Mouse (Mus musculus): ENCODE results near the gene Ide. TPM values are rescaled to one million over a fixed set of nuclear protein-coding genes. Genes with fewer than 3 reads are reported as not detected.
A peak's percentile ranks its signal among the peaks of the same experiment; 100 is the strongest.

The Ide gene
- polyA plus RNA-seq, 1 experiment from 2014 or later = 41.9 TPM

DNA sequence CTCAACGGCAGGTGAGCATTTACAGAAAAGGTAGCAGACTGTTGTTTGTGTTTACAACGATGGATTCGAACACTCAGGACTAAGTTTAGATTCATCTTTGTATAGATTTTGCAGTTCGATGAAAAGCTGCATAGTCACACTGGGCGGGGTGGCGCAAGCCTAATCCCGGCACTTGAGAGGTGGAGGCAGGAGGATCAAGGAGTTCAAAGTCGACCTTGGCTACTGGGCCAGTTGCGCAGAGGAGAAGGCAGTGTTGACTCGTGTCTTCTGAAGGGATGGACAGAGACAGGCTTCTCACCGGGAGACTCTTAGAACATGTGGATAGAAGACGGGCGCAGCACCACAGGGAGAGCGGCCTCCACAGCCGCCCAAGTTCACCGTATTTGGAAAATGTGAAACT, 68.5 kb downstream of the Ide start:
- Histone ChIP-seq H3K36me3 (ENCODE audit: control insufficient read depth, insufficient read depth, low read length) (peaks cover 7% of the 10 kb centered on the region), H3K27me3 (ENCODE audit: control insufficient read depth, insufficient read depth, low read depth, low read length) (no peaks in the 10 kb centered on the region), H3K4me2 (ENCODE audit: low read length) (no peak overlapping the region), H3K4me3 (ENCODE audit: low read depth, low read length) (no peak overlapping the region), H3K9me3 (replicated peaks; ENCODE audit: control insufficient read depth, low read length, poor library complexity, severe bottlenecking) (no peaks in the 10 kb centered on the region), H3K27ac (ENCODE audit: low read length) (no peak overlapping the region), H3K9ac (ENCODE audit: low read depth, low read length) (no peak overlapping the region), H3K4me1 (ENCODE audit: control insufficient read depth, insufficient read depth, low read length) (peaks cover 5% of the 10 kb centered on the region; the same call in 1 of the 2 replicates)
- ATAC-seq = no peak
- 90% methylated on average over 16 of the region's 16 CpGs for WGBS

DNA sequence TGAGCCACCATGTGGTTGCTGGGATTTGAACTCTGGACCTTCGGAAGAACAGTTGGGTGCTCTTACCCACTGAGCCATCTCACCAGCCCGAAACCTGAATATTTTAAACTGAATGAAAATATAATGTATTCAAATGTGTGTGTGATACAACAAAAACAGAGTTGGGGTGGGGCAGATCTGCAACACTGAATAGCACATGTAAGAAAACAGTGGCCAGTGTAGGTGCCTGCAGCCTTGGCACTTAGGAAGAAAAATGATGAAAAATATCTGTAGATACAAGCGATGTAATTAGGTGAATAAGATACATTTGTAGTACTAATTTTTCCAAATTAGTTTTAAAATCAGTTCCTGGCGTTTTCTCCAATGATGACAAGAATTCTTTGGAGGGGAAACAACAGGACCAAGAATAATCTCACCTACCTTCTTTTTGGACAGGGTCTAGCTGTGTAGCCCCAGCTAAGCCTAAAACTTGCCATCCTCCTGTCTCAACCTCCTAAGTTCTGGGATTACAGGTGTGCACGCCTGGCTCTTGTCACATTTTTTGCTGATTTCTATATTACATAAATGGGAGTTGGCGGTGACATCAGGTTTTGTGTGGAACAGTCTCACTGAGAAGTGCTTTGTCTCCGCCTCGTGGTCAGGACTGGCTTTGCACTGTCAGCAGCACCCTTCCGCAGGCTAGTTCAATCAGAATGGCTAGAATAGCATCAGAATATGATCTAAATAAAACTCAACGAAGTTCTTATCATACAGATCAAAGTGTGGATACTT, 72.1 kb downstream of the Ide start:
- peak; percentile 91 for ATAC-seq
- Histone ChIP-seq H3K9ac (ENCODE audit: low read depth, low read length) (no peak overlapping the region), H3K4me2 (ENCODE audit: low read length) (peak overlapping the region; percentile 30; the same call in 1 of the 2 replicates), H3K27ac (ENCODE audit: low read length) (no peak overlapping the region), H3K36me3 (ENCODE audit: control insufficient read depth, insufficient read depth, low read length) (peaks cover 7% of the 10 kb centered on the region), H3K9me3 (replicated peaks; ENCODE audit: control insufficient read depth, low read length, poor library complexity, severe bottlenecking) (no peaks in the 10 kb centered on the region), H3K27me3 (ENCODE audit: control insufficient read depth, insufficient read depth, low read depth, low read length) (no peaks in the 10 kb centered on the region), H3K4me1 (ENCODE audit: control insufficient read depth, insufficient read depth, low read length) (peaks cover 7% of the 10 kb centered on the region; the same call in 1 of the 2 replicates), H3K4me3 (ENCODE audit: low read depth, low read length) (no peak overlapping the region)
- WGBS = 34% methylated on average over 10 of the region's 10 CpGs

DNA sequence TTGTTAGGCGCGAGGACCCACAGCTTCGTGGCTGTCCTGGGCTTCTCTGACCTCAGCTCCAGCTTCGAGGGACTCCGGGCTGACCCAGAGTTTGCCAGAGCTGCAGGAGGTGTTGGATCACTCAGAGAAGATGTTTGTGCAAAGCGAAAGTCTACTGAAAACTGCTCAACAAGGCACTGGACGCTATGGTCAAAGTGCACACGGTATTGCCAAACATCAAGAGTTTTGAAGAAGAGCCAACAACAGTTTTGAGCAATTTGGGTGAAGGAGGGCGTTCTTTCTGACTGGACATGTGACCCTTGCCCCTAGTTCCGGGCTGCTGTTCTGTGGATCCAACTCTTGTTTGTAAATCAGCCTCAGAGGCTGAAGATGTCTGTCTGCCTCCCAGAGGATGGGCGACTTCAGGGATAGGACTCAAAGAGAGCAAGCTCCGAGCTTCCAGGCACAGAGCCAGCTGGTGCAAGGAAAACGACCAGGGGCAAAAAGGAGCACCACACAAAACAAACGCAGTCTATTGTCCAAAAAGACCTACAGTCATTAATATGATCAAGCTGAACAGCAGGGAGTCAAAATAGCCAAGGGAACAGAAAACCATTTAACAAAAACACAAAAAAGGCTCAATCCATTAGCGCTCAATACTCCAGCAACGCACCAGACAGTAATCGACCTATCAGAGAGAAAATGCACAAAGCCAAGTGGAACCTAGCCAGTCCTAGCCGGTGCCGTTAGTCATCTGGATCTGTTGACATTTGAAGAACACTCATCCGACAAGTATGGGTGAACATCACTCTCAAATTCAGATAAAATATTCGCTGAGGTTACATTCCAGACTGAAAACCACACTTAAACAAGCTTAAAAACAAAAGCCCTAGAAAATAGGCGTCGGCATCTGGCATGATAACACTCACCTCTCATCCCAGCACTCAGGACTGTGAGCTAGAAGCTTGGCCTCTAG, 73.4 kb downstream of the Ide start:
- no peak overlapping the region for H3K27ac ChIP-seq (ENCODE audit: low read length)
- ATAC-seq = no peak
- 56% methylated on average over 23 of the region's 23 CpGs for WGBS

DNA sequence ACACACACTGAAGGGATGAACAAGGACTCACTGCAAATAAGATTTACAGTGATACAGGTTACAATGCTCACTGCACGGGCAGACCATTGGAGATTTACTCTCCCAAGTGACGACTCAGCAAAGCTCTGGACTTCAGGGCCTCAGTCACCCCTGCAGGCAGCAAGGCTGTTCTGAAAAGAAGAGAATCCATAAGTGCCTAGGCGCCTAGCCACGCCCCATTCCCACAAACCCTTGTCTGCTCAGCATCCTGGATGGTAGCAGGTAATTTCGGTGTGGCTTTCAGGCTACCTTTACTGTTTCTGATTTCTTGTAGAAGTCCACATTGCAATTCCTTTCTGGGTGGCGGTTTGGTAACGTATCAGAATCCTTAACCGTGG, 74.1 kb downstream of the Ide start:
- Histone ChIP-seq H3K36me3 (ENCODE audit: control insufficient read depth, insufficient read depth, low read length) (no peaks in the 10 kb centered on the region), H3K27ac (ENCODE audit: low read length) (no peak overlapping the region), H3K9ac (ENCODE audit: low read depth, low read length) (no peak overlapping the region), H3K4me3 (ENCODE audit: low read depth, low read length) (no peak overlapping the region), H3K4me1 (ENCODE audit: control insufficient read depth, insufficient read depth, low read length) (peaks cover 7% of the 10 kb centered on the region; the same call in 1 of the 2 replicates), H3K4me2 (ENCODE audit: low read length) (no peak overlapping the region), H3K27me3 (ENCODE audit: control insufficient read depth, insufficient read depth, low read depth, low read length) (no peaks in the 10 kb centered on the region), H3K9me3 (replicated peaks; ENCODE audit: control insufficient read depth, low read length, poor library complexity, severe bottlenecking) (no peaks in the 10 kb centered on the region)
- ATAC-seq = no peak
- WGBS = 65% methylated on average over 8 of the region's 8 CpGs

More for the DNA sequence above, 73.4 kb downstream of the Ide start:
- Histone ChIP-seq H3K9me3 (replicated peaks; ENCODE audit: control insufficient read depth, low read length, poor library complexity, severe bottlenecking) (no peaks in the 10 kb centered on the region), H3K36me3 (ENCODE audit: control insufficient read depth, insufficient read depth, low read length) (peaks cover 7% of the 10 kb centered on the region), H3K27me3 (ENCODE audit: control insufficient read depth, insufficient read depth, low read depth, low read length) (no peaks in the 10 kb centered on the region), H3K9ac (ENCODE audit: low read depth, low read length) (no peak overlapping the region), H3K4me1 (ENCODE audit: control insufficient read depth, insufficient read depth, low read length) (peaks cover 7% of the 10 kb centered on the region; the same call in 1 of the 2 replicates), H3K4me2 (ENCODE audit: low read length) (no peak overlapping the region), H3K4me3 (ENCODE audit: low read depth, low read length) (no peak overlapping the region)

DNA sequence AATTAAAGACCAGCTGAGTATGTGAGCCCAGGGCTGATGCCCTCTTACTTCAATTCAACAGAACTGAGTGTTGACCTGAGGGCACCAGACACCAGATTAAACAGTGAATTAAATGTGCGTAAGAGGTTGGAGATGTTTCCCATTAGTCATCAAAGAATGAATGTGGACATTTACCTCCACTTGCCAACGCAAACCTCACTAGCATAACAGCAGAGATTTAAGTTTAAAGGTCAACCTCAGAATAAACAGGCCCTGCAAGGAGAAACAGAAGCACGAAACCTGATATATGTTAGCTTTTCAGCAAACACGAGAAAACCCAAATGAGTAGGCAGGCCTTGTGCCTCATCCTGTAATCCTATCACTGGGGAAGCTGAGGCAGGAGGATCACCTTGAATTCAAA, 75.3 kb downstream of the Ide start:
- WGBS = 79% methylated on average over 4 of the region's 4 CpGs
- H3K4me2 ChIP-seq (ENCODE audit: low read length) = no peak overlapping the region
- no peak for ATAC-seq
- peaks cover 7% of the 10 kb centered on the region; the same call in 1 of the 2 replicates for H3K4me1 ChIP-seq (ENCODE audit: control insufficient read depth, insufficient read depth, low read length)
- no peak overlapping the region for H3K4me3 ChIP-seq (ENCODE audit: low read depth, low read length)
- no peaks in the 10 kb centered on the region for H3K36me3 ChIP-seq (ENCODE audit: control insufficient read depth, insufficient read depth, low read length)
- H3K27me3 ChIP-seq (ENCODE audit: control insufficient read depth, insufficient read depth, low read depth, low read length) = no peaks in the 10 kb centered on the region
- no peak overlapping the region for H3K27ac ChIP-seq (ENCODE audit: low read length)
- no peaks in the 10 kb centered on the region for H3K9me3 ChIP-seq (replicated peaks; ENCODE audit: control insufficient read depth, low read length, poor library complexity, severe bottlenecking)
- no peak overlapping the region for H3K9ac ChIP-seq (ENCODE audit: low read depth, low read length)

DNA sequence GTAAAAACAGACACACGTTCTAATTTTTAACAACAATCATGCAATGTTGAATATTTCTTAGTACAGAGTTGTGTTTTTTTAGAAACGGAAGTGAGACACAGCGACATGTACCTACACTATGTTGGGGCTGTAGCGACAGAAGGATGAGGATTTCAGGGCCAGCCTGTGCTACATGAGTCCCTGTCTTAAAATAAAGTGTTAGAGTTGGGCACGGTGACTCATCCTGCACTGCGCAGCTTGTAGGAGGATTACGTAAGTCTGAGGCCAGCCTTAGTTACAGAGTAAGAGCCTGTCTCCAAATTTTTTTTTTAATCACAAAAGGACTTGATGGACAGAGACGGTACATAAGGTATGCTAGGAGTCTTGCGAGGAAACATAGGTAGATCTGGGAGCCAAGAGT, 82.3 kb downstream of the Ide start:
- Histone ChIP-seq H3K4me1 (ENCODE audit: control insufficient read depth, insufficient read depth, low read length) (no peaks in the 10 kb centered on the region), H3K4me2 (ENCODE audit: low read length) (no peak overlapping the region), H3K9me3 (replicated peaks; ENCODE audit: control insufficient read depth, low read length, poor library complexity, severe bottlenecking) (no peaks in the 10 kb centered on the region), H3K9ac (ENCODE audit: low read depth, low read length) (no peak overlapping the region), H3K4me3 (ENCODE audit: low read depth, low read length) (no peak overlapping the region), H3K27me3 (ENCODE audit: control insufficient read depth, insufficient read depth, low read depth, low read length) (no peaks in the 10 kb centered on the region), H3K27ac (ENCODE audit: low read length) (no peak overlapping the region), H3K36me3 (ENCODE audit: control insufficient read depth, insufficient read depth, low read length) (no peaks in the 10 kb centered on the region)
- ATAC-seq = no peak
- WGBS = 93% methylated on average over 9 of the region's 9 CpGs

DNA sequence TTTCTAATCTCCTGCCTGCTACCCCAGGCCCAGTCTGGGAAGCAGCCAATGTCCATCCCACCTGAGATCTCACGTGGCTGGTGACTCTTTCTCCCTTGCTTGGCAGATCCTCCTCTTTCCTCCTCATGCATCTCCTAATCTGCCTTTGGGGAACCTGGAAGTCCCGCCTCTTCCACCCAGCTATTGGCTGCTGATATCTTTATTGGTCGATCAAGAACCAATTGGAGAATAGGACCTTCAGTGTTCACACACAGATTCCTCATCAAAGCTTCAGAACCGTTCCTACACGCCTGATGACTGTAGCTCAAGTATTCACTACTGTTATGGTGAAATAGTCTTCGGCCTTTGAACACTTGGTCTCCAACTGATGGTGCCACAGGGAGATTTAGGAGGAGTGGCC, 85.5 kb downstream of the Ide start:
- ATAC-seq = no peak
- Histone ChIP-seq H3K27ac (ENCODE audit: low read length) (no peak overlapping the region), H3K9me3 (replicated peaks; ENCODE audit: control insufficient read depth, low read length, poor library complexity, severe bottlenecking) (no peaks in the 10 kb centered on the region), H3K36me3 (ENCODE audit: control insufficient read depth, insufficient read depth, low read length) (no peaks in the 10 kb centered on the region), H3K4me3 (ENCODE audit: low read depth, low read length) (no peak overlapping the region), H3K4me2 (ENCODE audit: low read length) (no peak overlapping the region), H3K27me3 (ENCODE audit: control insufficient read depth, insufficient read depth, low read depth, low read length) (no peaks in the 10 kb centered on the region), H3K9ac (ENCODE audit: low read depth, low read length) (no peak overlapping the region), H3K4me1 (ENCODE audit: control insufficient read depth, insufficient read depth, low read length) (no peaks in the 10 kb centered on the region)
- 60% methylated on average over 6 of the region's 6 CpGs for WGBS

DNA sequence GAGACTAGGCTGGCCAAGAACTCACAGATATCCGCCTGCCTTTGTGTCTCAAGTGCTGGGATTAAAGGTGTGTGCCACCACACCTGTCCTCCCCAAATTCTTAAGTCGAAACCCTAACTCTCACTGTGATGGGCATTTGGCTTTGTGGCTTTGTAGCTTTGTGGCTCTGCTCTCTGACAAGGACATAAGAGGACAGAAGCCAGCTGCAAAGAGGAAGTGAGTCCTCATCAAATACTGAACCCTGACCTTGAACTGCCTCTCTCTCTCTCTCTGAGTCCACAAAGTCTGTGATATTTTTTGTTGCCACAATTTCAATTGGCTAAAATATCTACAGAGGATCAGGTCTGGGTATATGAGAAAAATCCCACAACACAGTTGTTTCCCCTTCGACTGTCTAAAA, 89.5 kb downstream of the Ide start:
- 70% methylated on average over 3 of the region's 3 CpGs for WGBS
- H3K27me3 ChIP-seq (ENCODE audit: control insufficient read depth, insufficient read depth, low read depth, low read length) = no peaks in the 10 kb centered on the region
- no peak overlapping the region for H3K9ac ChIP-seq (ENCODE audit: low read depth, low read length)
- H3K36me3 ChIP-seq (ENCODE audit: control insufficient read depth, insufficient read depth, low read length) = no peaks in the 10 kb centered on the region
- no peaks in the 10 kb centered on the region for H3K9me3 ChIP-seq (replicated peaks; ENCODE audit: control insufficient read depth, low read length, poor library complexity, severe bottlenecking)
- H3K4me3 ChIP-seq (ENCODE audit: low read depth, low read length) = no peak overlapping the region
- H3K27ac ChIP-seq (ENCODE audit: low read length) = no peak overlapping the region
- no peaks in the 10 kb centered on the region for H3K4me1 ChIP-seq (ENCODE audit: control insufficient read depth, insufficient read depth, low read length)
- no peak for ATAC-seq
- H3K4me2 ChIP-seq (ENCODE audit: low read length) = no peak overlapping the region

DNA sequence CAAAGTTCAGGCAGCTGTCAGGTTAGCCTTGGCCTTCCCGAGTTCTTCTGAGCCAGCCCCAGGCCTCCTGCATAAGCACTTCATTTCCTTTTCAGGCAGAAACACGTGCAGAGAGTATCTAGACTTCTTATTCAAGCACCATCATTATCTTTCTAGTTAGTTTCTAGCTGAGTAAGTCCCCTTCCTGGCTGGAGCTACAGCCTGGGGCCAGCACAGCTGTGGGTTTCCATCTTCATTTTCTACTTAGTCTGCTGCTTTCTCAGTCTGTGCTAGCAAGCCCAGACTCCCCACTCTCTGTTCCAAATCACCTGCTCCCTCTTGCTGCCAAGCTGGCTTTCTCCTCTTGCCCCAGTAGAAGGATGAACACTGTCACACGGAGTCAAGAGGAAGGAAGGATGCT, 90.8 kb downstream of the Ide start:
- Histone ChIP-seq H3K4me3 (ENCODE audit: low read depth, low read length) (no peak overlapping the region), H3K36me3 (ENCODE audit: control insufficient read depth, insufficient read depth, low read length) (no peaks in the 10 kb centered on the region), H3K27me3 (ENCODE audit: control insufficient read depth, insufficient read depth, low read depth, low read length) (no peaks in the 10 kb centered on the region), H3K27ac (ENCODE audit: low read length) (no peak overlapping the region), H3K4me2 (ENCODE audit: low read length) (no peak overlapping the region), H3K9ac (ENCODE audit: low read depth, low read length) (no peak overlapping the region), H3K9me3 (replicated peaks; ENCODE audit: control insufficient read depth, low read length, poor library complexity, severe bottlenecking) (no peaks in the 10 kb centered on the region), H3K4me1 (ENCODE audit: control insufficient read depth, insufficient read depth, low read length) (no peaks in the 10 kb centered on the region)
- WGBS = 49% methylated on average over 3 of the region's 3 CpGs
- ATAC-seq = no peak
